Mouse (Mus musculus) heart, embryonic 11.5 days (tissue): ENCODE data around the gene Sppl2b. TPM values are rescaled to one million over a fixed set of nuclear protein-coding genes. Genes with fewer than 3 reads are reported as not detected.

Experiments
- ATAC-seq: fragments of 200-750 bp; cut with Nextera tagmentation; replicated peaks from 2 replicates; pipeline ENCODE4 v1.8.0; 2017; ENCODE audit warnings: moderate library complexity; ENCODE audit not compliant: insufficient number of reproducible peaks, low FRiP score, low TSS enrichment
- H3K27ac ChIP-seq: fragments of 300-500 bp; sonication (generic); 2 replicates; pipeline ENCODE4 v1.5.1; 2014; ENCODE audit warnings: mild to moderate bottlenecking, low read depth, low read length
- H3K27me3 ChIP-seq: fragments of 300-500 bp; sonication (generic); 2 replicates; pipeline ENCODE4 v1.6.1; 2014; ENCODE audit warnings: mild to moderate bottlenecking, low read length, mixed read lengths; ENCODE audit not compliant: control insufficient read depth, insufficient read depth
- H3K36me3 ChIP-seq: fragments of 300-500 bp; sonication (generic); 2 replicates; pipeline ENCODE4 v1.6.1; 2014; ENCODE audit warnings: mild to moderate bottlenecking, low read length, moderate library complexity, mixed read lengths; ENCODE audit not compliant: control insufficient read depth, insufficient read depth
- H3K4me1 ChIP-seq: fragments of 300-500 bp; sonication (generic); 2 replicates; pipeline ENCODE4 v1.6.1; 2014; ENCODE audit warnings: low read length; ENCODE audit not compliant: control insufficient read depth, insufficient read depth
- H3K4me2 ChIP-seq: fragments of 300-500 bp; sonication (generic); 2 replicates; pipeline ENCODE4 v1.6.1; 2014; ENCODE audit warnings: mild to moderate bottlenecking, moderate library complexity
- H3K4me3 ChIP-seq: fragments of 300-500 bp; sonication (generic); 2 replicates; pipeline ENCODE4 v1.5.1; 2014; ENCODE audit warnings: low read depth, low read length
- H3K9ac ChIP-seq: fragments of 300-500 bp; sonication (generic); 2 replicates; pipeline ENCODE4 v1.6.1; 2014; ENCODE audit warnings: mild to moderate bottlenecking, low read depth, low read length, moderate library complexity
- H3K9me3 ChIP-seq: fragments of 300-500 bp; sonication (generic); replicated peaks from 2 replicates; pipeline ENCODE4 v1.6.1; 2016; ENCODE audit warnings: low read length; ENCODE audit not compliant: control insufficient read depth
- WGBS: fragments of 180-500 bp; shearing (Covaris S2); extraction: QIAGEN DNeasy Blood & Tissue Kit; methylation state at CpG from one replicate; pipeline ENCODE4 v1.1.7; 2014; ENCODE audit not compliant: insufficient replicate concordance; 5-methylcytosine and 5-hydroxymethylcytosine counted together
- polyA plus RNA-seq: library from polyadenylated mRNA; unstranded; fragments of >200 nt; fragmentation: Nextera tagmentation; extraction: Ambion mirVana; gene quantifications from 2 replicates; pipeline ENCODE4 v1.2.1, GENCODE M21; 2014

The Sppl2b gene
- polyA plus RNA-seq, 1 experiment from 2014 or later, result 26.3 TPM

- peak overlapping the region; percentile 49 for H3K4me2 ChIP-seq
- ATAC-seq, result no peak
- no peak overlapping the region for H3K4me3 ChIP-seq
- H3K9ac ChIP-seq, result no peak overlapping the region
- 87% methylated on average over 19 of the region's 19 CpGs for WGBS
- H3K27me3 ChIP-seq, result peaks cover 4% of the 10 kb centered on the region; the same call in 1 of the 2 replicates
- peak overlapping the region; percentile 63; the same call in 1 of the 2 replicates for H3K27ac ChIP-seq
- peaks cover 28% of the 10 kb centered on the region for H3K36me3 ChIP-seq
- H3K4me1 ChIP-seq, result peaks cover 15% of the 10 kb centered on the region
- no peaks in the 10 kb centered on the region for H3K9me3 ChIP-seq
Observed at GRCm38 (mm10) chr10:80901409-80902272, 46.6 kb downstream of the Sppl2b start.

DNA sequence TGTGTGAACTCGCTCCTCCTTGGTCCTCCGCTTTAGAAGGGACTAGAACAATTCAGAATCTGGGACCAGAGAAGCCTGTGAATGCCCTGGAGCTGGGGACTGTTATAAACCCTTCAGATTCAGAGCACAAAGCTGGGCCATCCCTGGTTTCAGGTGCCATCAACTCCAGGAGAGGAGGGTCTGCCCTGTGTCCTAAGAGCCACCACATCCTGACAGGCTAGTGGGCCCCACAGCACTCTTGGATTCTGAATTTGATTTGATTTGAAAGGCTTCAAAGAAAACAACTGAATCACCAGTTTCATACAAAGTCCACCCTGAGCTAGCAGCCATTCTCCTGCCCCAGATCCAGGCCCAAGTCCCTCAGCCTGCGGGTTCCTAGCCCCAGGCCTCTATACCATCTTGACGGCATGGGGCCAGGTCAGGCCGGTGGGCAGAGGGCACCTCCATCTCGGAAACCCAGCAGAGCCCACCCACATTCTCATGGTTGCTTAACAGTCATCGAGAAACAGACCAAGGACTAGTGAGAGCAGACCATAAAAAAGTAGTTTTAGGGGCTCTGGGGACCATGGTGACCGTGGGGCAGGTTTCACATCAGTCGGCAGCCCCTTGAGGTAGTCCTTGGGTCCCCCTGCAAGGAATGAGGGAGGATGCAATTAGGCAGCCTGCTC, 47.3 kb downstream of the Sppl2b start:
- Histone ChIP-seq H3K9me3 (no peaks in the 10 kb centered on the region), H3K27ac (no peak overlapping the region), H3K36me3 (peaks cover 32% of the 10 kb centered on the region), H3K27me3 (peaks cover 4% of the 10 kb centered on the region; the same call in 1 of the 2 replicates), H3K4me3 (no peak overlapping the region), H3K9ac (no peak overlapping the region), H3K4me1 (peaks cover 15% of the 10 kb centered on the region), H3K4me2 (no peak overlapping the region)
- 94% methylated on average over 9 of the region's 9 CpGs for WGBS
- ATAC-seq, result no peak

DNA sequence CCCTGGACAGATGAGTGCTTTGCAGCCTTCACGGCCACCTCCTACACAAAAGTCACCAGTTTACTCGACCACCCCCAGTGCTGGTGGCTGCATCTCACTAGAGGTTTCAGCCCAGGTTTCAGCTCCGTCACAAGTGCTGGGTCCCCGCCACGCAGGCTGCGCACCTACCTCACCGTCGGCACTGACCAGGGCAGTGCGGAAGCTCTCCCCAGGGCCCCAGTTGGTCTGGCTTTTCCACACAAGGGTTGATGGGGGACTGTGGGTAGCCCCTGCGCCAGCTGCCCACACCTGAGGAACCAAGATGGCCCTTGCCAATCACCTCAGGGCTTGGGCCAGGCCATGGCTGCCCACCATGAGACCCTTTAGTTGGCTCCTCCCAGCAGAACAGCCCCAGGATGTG, 48.2 kb downstream of the Sppl2b start:
- H3K4me3 ChIP-seq, result no peak overlapping the region
- WGBS, result 87% methylated on average over 10 of the region's 10 CpGs
- no peak overlapping the region for H3K9ac ChIP-seq
- no peaks in the 10 kb centered on the region; the same call in 1 of the 2 replicates for H3K27me3 ChIP-seq
- no peak overlapping the region for H3K4me2 ChIP-seq
- no peak for ATAC-seq
- H3K36me3 ChIP-seq, result peaks cover 32% of the 10 kb centered on the region
- H3K27ac ChIP-seq, result no peak overlapping the region
- H3K4me1 ChIP-seq, result peaks cover 8% of the 10 kb centered on the region
- no peaks in the 10 kb centered on the region for H3K9me3 ChIP-seq

DNA sequence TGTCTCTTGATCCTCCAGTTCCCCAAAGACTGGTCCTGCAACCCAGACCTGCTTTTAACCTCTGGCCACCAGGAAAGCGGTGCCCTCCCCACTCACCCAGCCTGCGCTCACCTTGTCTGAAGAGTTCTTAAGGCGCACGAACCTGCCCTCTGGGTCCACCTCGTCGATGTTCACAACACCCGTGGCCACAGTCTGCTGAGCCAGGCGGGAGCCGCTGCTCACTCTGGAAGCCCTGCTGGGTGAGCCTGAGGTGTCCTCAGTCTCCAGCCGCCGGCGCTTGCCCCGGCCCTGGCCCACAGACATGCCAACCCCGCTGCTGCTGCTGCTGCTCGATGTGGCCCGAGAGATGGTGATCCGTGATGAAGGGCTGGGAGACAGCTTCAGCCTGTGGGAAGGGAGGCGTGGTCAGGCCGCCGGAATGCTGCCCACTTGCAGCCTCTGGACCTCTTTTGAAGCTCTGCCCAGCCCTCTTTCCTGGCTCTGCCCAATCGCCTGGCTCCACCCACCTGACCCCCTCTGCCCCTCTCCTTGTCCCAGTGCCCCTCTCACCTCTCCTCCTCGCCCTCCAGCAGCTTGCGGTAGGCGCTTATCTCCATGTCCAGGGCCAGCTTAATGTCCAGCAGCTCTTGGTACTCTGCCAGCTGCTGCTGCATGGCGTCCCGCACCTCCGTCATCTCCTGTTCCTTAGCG, 49.1 kb downstream of the Sppl2b start:
- Histone ChIP-seq H3K4me3 (no peak overlapping the region), H3K4me2 (no peak overlapping the region), H3K36me3 (peaks cover 36% of the 10 kb centered on the region), H3K9me3 (no peaks in the 10 kb centered on the region), H3K9ac (no peak overlapping the region), H3K27me3 (no peaks in the 10 kb centered on the region), H3K27ac (no peak overlapping the region), H3K4me1 (peaks cover 8% of the 10 kb centered on the region)
- ATAC-seq, result no peak
- 78% methylated on average over 28 of the region's 28 CpGs for WGBS

DNA sequence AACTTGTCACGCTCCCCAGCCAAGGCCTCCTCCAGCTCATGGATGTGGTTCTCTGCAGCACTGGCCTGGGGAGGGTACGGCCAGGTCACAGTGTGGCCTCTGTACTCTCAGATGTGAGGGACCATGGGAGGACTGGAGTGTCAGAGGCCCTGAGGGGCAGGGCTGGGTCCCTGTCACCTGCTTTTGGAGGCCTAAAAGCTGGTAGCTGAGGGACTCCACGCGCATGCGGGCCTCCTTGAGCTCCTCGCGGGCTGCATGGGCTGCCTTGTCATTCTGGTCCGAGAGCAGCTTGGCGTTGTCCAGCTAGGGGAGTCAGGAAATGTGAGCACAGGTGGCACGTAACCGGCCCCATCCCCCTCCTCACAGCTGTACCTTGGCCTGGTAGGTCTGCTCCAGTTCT, 49.6 kb downstream of the Sppl2b start:
- 87% methylated on average over 11 of the region's 11 CpGs for WGBS
- no peak overlapping the region for H3K4me3 ChIP-seq
- peaks cover 41% of the 10 kb centered on the region for H3K36me3 ChIP-seq
- H3K9me3 ChIP-seq, result no peaks in the 10 kb centered on the region
- no peak for ATAC-seq
- H3K4me2 ChIP-seq, result no peak overlapping the region
- no peak overlapping the region for H3K9ac ChIP-seq
- H3K27ac ChIP-seq, result no peak overlapping the region
- H3K4me1 ChIP-seq, result peaks cover 3% of the 10 kb centered on the region
- H3K27me3 ChIP-seq, result no peaks in the 10 kb centered on the region

GRCm38 (mm10) chr10:80909375-80910162, 54.5 kb downstream of the Sppl2b start:
- Histone ChIP-seq H3K4me1 (peaks cover 4% of the 10 kb centered on the region), H3K4me3 (no peak overlapping the region), H3K27me3 (no peaks in the 10 kb centered on the region), H3K9ac (no peak overlapping the region), H3K9me3 (no peaks in the 10 kb centered on the region), H3K4me2 (no peak overlapping the region), H3K36me3 (peaks cover 26% of the 10 kb centered on the region), H3K27ac (no peak overlapping the region)
- ATAC-seq, result no peak
- 91% methylated on average over 22 of the region's 22 CpGs for WGBS

DNA sequence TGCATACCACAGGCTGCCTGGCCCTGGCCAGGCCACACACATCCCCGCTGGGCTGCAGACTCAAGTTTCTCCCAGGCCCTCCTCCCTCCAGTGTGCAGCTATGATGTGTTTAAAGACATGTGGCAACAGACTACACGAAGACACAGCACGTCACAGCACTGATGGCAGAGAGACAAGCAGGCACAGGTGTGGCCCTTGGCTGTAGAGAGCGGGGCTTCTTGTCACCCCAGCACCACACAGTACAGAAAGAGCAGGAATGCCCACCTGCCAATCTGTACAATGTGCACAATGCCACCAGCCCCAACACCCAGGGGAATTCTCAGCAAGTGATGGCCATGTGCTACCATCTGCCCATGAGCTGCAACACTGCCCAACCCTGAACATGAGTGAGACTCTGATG, 56.3 kb downstream of the Sppl2b start:
- H3K4me1 ChIP-seq, result peaks cover 4% of the 10 kb centered on the region
- H3K27ac ChIP-seq, result no peak overlapping the region
- WGBS, result 89% methylated on average over 4 of the region's 4 CpGs
- peaks cover 20% of the 10 kb centered on the region for H3K36me3 ChIP-seq
- no peak for ATAC-seq
- no peaks in the 10 kb centered on the region for H3K9me3 ChIP-seq
- H3K9ac ChIP-seq, result no peak overlapping the region
- H3K4me3 ChIP-seq, result no peak overlapping the region
- no peaks in the 10 kb centered on the region for H3K27me3 ChIP-seq
- H3K4me2 ChIP-seq, result no peak overlapping the region

GRCm38 (mm10) chr10:80911891-80912290, 56.8 kb downstream of the Sppl2b start:
- peaks cover 18% of the 10 kb centered on the region for H3K36me3 ChIP-seq
- peaks cover 4% of the 10 kb centered on the region for H3K4me1 ChIP-seq
- H3K9ac ChIP-seq, result no peak overlapping the region
- no peaks in the 10 kb centered on the region for H3K9me3 ChIP-seq
- no peak overlapping the region for H3K4me2 ChIP-seq
- no peak overlapping the region for H3K4me3 ChIP-seq
- H3K27me3 ChIP-seq, result no peaks in the 10 kb centered on the region
- no peak for ATAC-seq
- no peak overlapping the region for H3K27ac ChIP-seq
